Mouse (Mus musculus) olfactory bulb, adult 2 months (tissue): ENCODE data around the gene Cntnap1.

Source experiments
- CTCF ChIP-seq: fragments of 200-500 bp; IDR thresholded peaks from 2 replicates; pipeline ENCODE4 v1.5.1; 2012; ENCODE audit warnings: low read depth, mild to moderate bottlenecking, low read length, moderate library complexity; ENCODE audit not compliant: insufficient read depth
- POLR2A ChIP-seq: fragments of 200-500 bp; IDR thresholded peaks from 2 replicates; pipeline ENCODE4 v1.6.1; 2012; ENCODE audit warnings: mild to moderate bottlenecking, low read depth, low read length, moderate library complexity; ENCODE audit not compliant: insufficient read depth

GRCm38 (mm10) chr11:101174389-101174745 is 4.0 kb downstream of the Cntnap1 start:
- no peak for TF ChIP-seq CTCF
- TF ChIP-seq POLR2A: no peak
